Mouse (Mus musculus): ENCODE data around the gene Galnt16.

- TF ChIP-seq POLR2A (IDR thresholded peaks at IDR 0.05; ENCODE audit: borderline replicate concordance, insufficient read depth, low read length) = no peak
- TF ChIP-seq CTCF (IDR thresholded peaks at IDR 0.05; ENCODE audit: borderline replicate concordance, insufficient read depth, low read depth, low read length) = no peak
These were observed 51.5 kb downstream of the Galnt16 start for GRCm38 (mm10) chr12:80569561-80569960.
